Mouse (Mus musculus) liver, adult 2 months (tissue): ENCODE measurements around the gene Fsd1.

Experiments
- CTCF ChIP-seq: fragments of 200-500 bp; IDR thresholded peaks from 2 replicates; pipeline ENCODE4 v1.5.1; 2011; ENCODE audit warnings: low read depth, low read length, control low read depth
- POLR2A ChIP-seq: fragments of 200-500 bp; IDR thresholded peaks from 2 replicates; pipeline ENCODE4 v1.6.1; 2011; ENCODE audit warnings: low read length, control low read depth; ENCODE audit not compliant: insufficient read depth; ENCODE audit errors: extremely low read depth

- TF ChIP-seq CTCF (0 out of 2 replicates have a peak, but pooled peaks have one; percentile 23), POLR2A (no peak)
These were observed 44.6 kb downstream of the Fsd1 start for GRCm38 (mm10) chr17:56030919-56031318.
